In the genomic region with DNA sequence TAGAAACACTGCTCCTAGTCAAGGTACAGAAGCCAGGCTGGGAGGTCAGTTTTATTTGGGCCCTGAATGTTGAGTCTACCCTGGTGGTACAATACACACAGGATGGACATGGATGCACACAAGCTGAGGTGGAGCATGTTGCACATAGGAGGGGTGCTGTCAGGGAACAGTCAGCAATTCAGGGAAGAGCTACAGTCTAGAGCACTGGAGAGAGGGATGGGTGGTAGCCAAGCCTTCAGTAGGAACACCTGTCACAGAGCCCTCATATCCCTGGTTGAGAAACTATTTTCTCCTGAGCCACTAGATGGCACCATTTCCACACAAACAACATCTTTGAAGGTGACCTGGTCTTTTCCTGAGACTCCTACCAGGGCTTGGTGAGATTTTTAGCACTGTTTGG, we compare ENCODE assay signal across 8 mouse cellular contexts. TPM values are rescaled to one million over a fixed set of nuclear protein-coding genes. Genes with fewer than 3 reads are reported as not detected.
DNase-seq lines count a peak whose midpoint lies in the region; ATAC-seq and TF ChIP-seq lines count a peak whose summit lies in the region.

No protein-coding gene starts in this region.

- H3K9me3 ChIP-seq in heart, embryonic 11.5 days (replicated peaks; ENCODE audit: control insufficient read depth, low read length): no peaks in the 10 kb centered on the region
- no peaks in the 10 kb centered on the region for H3K9me3 ChIP-seq in embryonic facial prominence, embryonic 10.5 days

- TF ChIP-seq POLR2A in lung, adult 2 months (IDR thresholded peaks at IDR 0.05; ENCODE audit: borderline replicate concordance, extremely low read depth, low read depth, low read length): no peak

- H3K27me3 ChIP-seq in heart, embryonic 11.5 days (ENCODE audit: control insufficient read depth, insufficient read depth, low read length): no peaks in the 10 kb centered on the region; the same call in 1 of the 2 replicates
- no peaks in the 10 kb centered on the region; the same call in 1 of the 2 replicates for H3K27me3 ChIP-seq in embryonic facial prominence, embryonic 10.5 days (replicated peaks; ENCODE audit: low read depth, poor library complexity, severe bottlenecking)

- H3K9ac ChIP-seq in heart, embryonic 11.5 days (ENCODE audit: low read depth, low read length): no peak overlapping the region

- H3K27ac ChIP-seq in heart, embryonic 11.5 days (ENCODE audit: low read depth, low read length): no peak overlapping the region
- H3K27ac ChIP-seq in embryonic facial prominence, embryonic 10.5 days (replicated peaks): no peak overlapping the region

- TF ChIP-seq CTCF in lung, adult 2 months (IDR thresholded peaks at IDR 0.05; ENCODE audit: insufficient read depth, low read length): 0 out of 2 replicates have a peak, but pooled peaks have one; percentile 25

- no peak overlapping the region for H3K4me3 ChIP-seq in heart, embryonic 11.5 days (ENCODE audit: low read depth, low read length)
- H3K4me3 ChIP-seq in embryonic facial prominence, embryonic 10.5 days: no peak overlapping the region
- H3K4me3 ChIP-seq in lung, adult 2 months (replicated peaks; ENCODE audit: extremely low read depth, low read depth, low read length): no peak overlapping the region

- DNase-seq in heart, adult 8-10 months (ENCODE audit: low spot score): peak; percentile 13
- peak; percentile 68 for DNase-seq in R1 (ENCODE audit: low read depth, low spot score)
- DNase-seq in embryonic facial prominence, embryonic 10.5 days (ENCODE audit: low spot score): peak; percentile 49
- DNase-seq in hindlimb bud, embryonic 11.5 days (ENCODE audit: extremely low spot score, low read depth, low spot score): peak; percentile 66
- peak; percentile 4 for DNase-seq in lung, adult 2 months
- DNase-seq in right cerebral cortex, postnatal 10 days (ENCODE audit: low spot score in 2 of 2): peak; percentile 59 to 64
- no peak for DNase-seq in testis, postnatal 10 days (ENCODE audit: low spot score)

- H3K4me2 ChIP-seq in heart, embryonic 11.5 days: no peak overlapping the region

- no peak for ATAC-seq in heart, embryonic 11.5 days (replicated peaks; ENCODE audit: insufficient number of reproducible peaks, low FRiP score, low TSS enrichment)

- H3K36me3 ChIP-seq in heart, embryonic 11.5 days (ENCODE audit: control insufficient read depth, insufficient read depth, low read length): no peaks in the 10 kb centered on the region
- H3K36me3 ChIP-seq in embryonic facial prominence, embryonic 10.5 days (replicated peaks): no peaks in the 10 kb centered on the region

- no peaks in the 10 kb centered on the region; the same call in 1 of the 2 replicates for H3K4me1 ChIP-seq in heart, embryonic 11.5 days (ENCODE audit: control insufficient read depth, insufficient read depth, low read length)
- peaks cover 8% of the 10 kb centered on the region for H3K4me1 ChIP-seq in embryonic facial prominence, embryonic 10.5 days
- H3K4me1 ChIP-seq in lung, adult 2 months (ENCODE audit: control insufficient read depth, insufficient read depth, low read length): no peaks in the 10 kb centered on the region

RNA-seq across cellular contexts. Expression of gene Spata19, which starts 13.1 kb away (rescaled TPM):
- total RNA-seq in heart, adult 8-10 months (2022): not detected
- polyA plus RNA-seq in heart, embryonic 11.5 days (2014; fragmentation: Nextera tagmentation; extraction: Ambion mirVana): not detected in 2 replicates
- not detected in 2 replicates for polyA plus RNA-seq in embryonic facial prominence, embryonic 10.5 days (2016; fragmentation: Nextera tagmentation; extraction: Ambion mirVana)
- not detected in 2 replicates for polyA plus RNA-seq in lung, adult 2 months (2012; rRNA removed)
